Mouse (Mus musculus): ENCODE data around the gene Mtrr.

Mtrr gene

DNA sequence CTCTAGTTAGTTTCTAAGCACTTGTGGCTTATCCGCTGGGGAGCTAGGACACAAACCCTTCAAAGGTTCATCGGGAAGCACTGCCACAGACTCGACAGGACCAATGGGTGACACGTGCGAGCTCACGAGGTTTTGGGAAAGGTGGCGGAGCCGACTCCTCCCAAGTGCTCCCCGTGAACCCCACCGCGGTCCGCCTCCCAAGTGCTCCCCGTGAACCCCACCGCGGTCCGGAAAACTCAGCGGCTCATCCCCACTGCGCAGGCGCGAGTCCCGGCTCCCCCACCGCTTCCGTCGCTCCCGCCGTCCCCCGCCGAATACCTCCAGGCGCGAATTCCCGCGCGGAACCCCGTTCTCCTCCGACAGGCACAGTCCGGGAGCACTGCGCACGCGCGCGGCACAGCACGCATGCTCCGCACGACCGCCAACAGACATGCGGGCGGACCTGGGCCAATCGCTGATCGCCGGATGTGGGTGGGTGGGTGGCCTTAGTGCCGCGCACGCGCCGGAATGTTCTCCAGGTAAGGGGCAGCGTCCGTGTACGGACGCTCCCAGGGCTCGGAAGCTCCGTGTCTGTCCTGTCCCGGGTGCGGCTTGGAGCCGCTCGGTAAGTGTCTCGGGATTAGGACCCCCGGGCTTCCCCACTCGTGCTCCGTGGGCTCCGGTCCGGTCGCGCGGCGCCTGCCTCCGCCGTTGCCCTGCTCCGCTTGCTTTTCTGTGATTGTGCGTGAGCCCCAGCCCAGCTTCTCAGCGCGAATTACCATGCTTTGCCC, at the start of gene Mtrr, which contains the start of gene Fastkd3:
Gene Mtrr (minus strand): TSS at position 403 of the 770 bp plus-strand sequence.
Gene Fastkd3 (plus strand): TSS at position 488 of the 770 bp plus-strand sequence.
- DNase-seq (ENCODE audit: low spot score in 2 of 2), result peak; percentile 92 to 97

DNA sequence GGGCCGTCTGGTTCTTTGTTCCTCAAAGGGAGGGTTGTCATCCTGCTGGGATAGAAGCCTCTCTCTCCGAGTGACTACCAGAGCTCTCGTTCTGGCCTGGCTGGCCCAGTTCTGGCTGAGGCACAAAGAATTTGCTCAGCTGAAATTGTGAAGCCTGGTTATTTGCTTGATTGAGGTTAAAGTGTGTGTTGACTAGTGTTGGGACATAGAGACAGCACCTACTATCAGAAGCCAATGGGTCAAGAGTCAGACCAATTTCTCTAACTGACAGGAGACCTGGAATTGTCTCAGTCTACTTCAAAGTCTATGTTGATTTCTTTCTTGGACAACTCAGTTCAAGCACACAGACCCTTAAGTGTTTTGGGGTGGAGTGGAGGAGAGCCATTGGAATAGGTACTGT, 45.1 kb upstream of the Mtrr start:
- DNase-seq (ENCODE audit: low spot score in 2 of 2), result no peak

DNA sequence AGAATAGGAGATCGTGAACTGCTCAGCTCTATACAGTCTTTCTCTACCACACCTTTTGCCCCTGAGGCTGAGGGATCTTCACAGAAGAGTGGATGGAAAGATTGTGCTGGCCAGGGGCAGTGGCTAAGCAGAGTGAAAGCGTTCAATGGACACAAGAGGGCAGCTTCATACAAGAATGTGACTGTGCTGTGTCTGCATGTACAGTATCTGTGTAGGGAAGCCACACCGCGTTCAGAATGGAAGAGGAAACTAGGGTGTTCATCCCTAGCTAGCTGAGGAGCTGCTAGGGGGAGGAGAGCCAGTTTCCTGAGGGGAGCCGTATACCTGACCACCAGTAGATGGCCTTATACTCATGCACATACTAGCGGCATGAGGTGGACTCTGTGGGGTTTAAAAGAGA, 40.8 kb upstream of the Mtrr start:
- DNase-seq (ENCODE audit: low spot score in 2 of 2), result peak in 1 of 2 experiments; percentile 47

DNA sequence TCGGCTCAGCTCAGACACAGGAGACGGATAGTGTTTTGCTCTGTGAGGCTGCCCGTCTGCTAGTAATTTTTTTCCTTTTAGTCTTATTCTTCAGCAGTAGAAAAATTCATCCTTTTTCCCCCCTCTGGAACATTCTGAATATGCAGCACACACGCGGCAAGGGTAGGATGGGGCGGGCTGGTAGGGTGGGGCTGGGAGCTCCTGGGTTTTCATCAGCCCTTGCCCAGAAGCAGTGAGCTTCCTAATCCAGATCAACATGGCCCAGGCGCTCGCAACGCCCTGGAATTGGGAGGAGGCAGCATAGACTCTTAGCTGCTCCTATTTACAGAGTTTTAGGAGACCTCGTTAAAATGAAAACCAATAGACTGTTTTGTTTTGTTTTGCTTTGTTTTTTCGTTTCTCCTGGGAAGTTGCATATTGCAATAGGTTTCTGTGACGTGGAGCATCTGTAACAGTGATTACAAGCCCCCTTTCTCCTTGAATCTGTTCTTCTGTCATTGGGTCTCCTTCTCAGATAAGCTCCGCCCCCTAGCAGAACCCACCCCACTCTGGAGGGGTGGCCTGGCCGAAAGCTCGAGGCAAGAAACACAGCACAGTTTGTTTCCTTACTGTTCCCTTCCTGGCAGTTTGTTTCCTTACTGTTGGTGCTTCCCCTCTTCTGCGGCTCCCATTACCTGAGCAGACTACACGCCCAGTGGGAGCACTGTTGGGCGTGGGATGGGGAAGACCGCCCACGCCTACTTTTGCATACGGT, 25.9 kb upstream of the Mtrr start:
- no peak for DNase-seq (ENCODE audit: low spot score in 2 of 2)

DNA sequence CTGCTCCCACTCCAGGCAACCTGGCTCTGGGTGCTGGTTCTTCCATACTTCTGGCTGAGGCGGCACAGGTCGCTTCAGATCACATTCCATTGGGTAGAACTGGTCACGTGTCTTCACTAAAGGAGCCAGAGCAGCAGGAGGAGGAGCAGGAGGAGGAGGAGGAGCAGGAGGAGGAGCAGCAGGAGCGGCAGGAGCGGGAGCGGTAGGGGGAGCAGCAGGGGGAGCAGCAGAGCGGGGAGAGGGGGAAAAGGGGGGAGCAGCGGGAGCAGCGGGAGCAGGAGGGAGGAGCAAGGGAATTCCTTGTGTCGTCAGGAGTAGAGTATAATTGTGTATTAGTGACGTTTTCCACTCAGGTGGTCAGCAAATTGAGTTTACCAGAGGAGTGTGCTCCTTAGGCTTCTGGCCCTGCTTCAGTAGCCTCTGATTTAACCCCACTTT, 23.8 kb upstream of the Mtrr start:
- no peak for DNase-seq (ENCODE audit: low spot score in 2 of 2)

DNA sequence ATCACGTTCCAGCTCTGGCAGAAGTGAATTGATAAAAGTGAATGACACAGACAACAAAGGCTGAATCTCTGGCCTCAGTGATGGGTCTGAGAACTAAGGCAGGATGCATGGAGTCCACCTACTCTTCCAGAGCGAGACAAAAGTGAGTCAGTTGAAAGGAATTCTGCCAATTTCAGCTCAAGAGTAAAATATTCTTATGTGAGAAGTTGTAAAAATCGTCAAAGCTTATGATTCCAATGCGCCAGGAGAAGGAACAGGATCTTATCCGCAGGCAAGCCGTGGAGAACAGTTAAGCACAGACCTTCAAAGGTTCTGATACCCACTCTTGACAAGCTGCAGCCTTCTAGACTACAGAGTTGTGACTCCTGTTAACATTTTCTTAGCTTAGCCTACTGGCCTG, 21.1 kb upstream of the Mtrr start:
- DNase-seq (ENCODE audit: low spot score in 2 of 2), result no peak

DNA sequence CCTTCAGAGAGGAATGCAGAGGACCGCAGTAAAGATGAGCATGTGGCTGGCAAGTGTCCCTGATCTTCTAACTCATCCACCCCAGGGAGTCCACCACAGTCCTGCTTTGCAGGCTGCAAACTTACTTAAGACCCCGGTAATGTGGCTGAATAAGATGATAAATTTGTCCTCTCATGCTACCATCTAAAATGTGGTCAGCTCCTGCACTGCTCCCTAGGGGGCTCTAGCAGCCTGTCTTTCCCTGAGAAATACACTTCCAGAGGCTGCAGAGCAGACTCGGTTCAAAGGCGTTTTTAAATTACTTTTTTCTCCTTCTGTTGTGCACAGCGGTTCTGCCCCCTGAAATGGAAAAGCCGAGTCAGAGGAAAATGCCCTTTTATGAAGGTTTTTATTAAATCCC, 19.2 kb upstream of the Mtrr start:
- peak in 1 of 2 experiments; percentile 65 for DNase-seq (ENCODE audit: low spot score in 2 of 2)

DNA sequence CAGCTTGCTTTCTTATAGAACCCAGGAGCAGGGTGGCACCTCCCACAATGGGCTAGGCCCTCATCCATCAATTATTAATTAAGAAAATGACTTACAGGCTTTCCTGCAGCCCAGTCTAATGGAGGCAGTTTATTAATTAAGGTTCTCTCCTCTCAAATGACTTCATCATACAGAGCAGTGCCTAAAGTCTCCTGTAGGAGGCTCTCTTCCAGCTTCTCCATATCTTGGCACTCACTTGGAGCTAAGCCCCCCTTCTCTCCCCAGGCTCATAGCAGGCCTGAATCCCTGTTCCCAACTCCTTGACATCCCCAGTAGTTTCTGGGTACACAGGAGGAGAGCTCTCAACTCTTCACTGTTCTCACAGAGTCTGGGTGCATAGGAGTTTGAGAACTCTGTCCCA, 17.0 kb upstream of the Mtrr start:
- no peak for DNase-seq (ENCODE audit: low spot score in 2 of 2)

DNA sequence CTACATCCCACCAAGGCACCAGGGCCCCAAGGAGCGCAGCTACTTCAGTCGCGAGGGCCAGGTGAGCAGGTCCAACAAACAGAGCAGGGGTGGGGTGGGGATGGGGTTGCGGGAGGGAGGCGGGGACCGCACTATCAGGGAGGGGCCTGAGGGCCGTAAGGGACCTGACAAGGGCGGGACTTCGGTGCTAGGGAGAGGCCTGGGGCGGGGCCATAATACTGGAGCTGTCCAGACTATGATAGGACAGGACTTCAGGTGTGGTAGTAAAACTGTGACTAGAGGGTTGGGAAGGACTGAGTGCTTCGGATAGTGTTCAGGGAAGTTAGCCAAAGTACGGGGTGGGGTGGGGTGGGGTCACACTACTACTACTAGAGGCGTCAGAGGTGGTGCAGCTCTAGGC, 15.7 kb upstream of the Mtrr start:
- no peak for DNase-seq (ENCODE audit: low spot score in 2 of 2)

DNA sequence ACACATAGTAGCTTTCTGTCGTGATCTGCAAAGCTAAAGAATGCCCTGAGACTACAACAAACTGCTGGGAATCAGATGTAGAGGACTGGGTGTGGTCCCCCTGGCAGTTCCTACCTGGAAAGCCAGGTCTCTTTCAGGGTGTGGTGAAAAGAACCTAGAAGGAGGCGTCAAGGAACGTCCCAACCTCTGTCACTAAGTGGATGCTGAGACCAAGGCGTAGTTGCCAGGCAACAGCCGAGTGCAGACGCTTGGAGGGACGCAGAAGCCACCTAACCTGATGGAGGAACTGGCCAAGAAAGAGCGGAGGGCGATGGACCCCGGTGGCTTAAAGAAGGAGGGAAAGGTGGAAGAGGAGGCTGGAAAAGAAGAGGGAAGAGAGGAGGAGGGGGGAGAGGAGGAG, 15.2 kb upstream of the Mtrr start, which contains the start of gene 1700001L19Rik:
Gene 1700001L19Rik (plus strand): TSS at position 223 of the 400 bp plus-strand sequence.
- no peak for DNase-seq (ENCODE audit: low spot score in 2 of 2)

DNA sequence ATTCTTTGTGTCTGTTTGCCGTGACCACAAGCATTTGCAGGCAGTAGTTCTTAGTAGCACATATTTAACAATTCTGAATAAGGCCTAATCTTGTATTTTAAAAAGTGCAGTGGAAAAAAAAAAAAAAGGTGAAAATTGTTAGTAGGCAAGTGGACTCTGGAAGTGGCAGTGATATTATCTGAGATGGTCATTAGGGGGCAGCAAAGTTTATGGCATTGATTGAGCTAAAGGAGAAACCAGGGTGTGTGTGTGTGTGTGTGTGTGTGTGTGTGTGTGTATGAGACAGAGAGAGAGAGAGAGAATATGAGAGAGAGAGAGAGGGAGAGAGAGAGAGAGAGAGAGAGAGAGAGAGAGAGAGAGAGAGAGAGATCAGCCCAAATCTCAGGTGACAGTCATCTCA, 11.8 kb upstream of the Mtrr start:
- no peak for DNase-seq (ENCODE audit: low spot score in 2 of 2)

DNA sequence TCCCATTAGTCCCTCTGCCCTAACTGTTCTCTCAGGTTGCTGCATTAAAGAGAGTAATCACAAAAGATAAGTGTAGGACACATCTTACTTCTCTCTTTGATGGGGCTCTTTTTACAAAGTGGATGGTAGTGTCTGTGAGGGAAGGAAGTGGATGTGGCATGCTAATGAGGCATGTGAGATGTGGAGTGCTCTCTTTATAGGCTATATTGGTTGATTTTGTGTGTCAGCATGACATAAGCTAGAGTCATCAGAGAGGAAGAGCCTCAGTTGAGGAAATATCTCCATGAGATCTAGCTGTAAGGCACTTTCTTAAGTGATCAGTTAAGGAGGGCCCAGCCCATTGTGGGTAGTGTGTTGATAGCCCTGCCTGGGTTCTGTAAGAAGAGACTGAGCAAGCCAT, 6.4 kb upstream of the Mtrr start:
- DNase-seq (ENCODE audit: low spot score in 2 of 2), result no peak

DNA sequence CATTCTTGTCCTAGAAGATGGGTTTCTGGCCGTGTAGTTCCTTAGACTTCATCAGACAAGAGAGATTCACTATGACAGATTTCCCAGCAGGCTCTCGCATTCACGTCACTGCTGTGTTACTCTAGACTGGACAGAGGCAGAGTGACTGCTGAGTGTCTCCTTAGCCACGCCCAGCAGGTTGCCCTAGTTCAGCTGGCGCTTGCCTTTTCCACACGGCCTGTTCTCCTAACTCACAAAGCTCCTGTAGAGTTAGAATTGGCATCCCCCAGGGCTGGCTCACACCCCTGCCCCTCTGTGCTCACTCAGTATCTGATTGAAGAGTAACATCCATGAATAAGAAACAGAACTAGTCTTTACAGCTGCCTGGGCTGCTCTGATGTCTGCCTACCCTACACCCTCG, 3.5 kb upstream of the Mtrr start:
- no peak for DNase-seq (ENCODE audit: low spot score in 2 of 2)

DNA sequence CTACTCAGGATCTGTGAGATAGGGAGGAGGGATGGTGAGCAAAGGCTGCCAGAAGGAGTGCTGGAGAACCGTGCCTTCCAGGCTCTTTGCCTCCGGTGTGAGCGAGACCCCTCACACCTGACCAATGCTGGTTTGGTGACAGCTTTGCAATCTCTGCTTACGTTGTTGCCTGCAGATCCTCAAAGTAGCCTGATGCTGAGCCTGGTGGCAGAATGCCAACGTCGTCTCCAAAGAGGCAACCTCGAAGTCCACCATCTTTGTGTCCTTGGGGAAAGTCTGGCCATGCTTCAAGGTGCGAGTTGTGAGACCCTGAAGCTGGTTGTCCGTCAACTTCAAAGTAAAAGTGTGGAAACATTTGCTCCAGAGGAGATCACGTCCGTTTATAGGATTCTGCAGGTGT, 2.0 kb upstream of the Mtrr start:
- DNase-seq (ENCODE audit: low spot score in 2 of 2), result no peak

DNA sequence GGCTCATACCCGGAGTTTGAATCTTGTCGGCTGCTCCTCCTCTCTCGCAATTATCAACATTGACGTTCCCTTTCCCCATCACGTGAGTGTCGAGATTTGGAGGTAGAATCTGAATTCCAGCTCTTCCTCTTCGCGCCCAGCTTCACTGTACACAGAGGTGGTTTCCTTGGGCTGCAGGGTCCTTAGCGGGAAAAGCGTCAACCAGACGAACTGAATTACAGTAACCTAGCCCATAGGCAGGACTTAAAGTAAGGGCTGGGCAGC, 500 bp upstream of the Mtrr start:
- DNase-seq (ENCODE audit: low spot score in 2 of 2), result no peak

DNA sequence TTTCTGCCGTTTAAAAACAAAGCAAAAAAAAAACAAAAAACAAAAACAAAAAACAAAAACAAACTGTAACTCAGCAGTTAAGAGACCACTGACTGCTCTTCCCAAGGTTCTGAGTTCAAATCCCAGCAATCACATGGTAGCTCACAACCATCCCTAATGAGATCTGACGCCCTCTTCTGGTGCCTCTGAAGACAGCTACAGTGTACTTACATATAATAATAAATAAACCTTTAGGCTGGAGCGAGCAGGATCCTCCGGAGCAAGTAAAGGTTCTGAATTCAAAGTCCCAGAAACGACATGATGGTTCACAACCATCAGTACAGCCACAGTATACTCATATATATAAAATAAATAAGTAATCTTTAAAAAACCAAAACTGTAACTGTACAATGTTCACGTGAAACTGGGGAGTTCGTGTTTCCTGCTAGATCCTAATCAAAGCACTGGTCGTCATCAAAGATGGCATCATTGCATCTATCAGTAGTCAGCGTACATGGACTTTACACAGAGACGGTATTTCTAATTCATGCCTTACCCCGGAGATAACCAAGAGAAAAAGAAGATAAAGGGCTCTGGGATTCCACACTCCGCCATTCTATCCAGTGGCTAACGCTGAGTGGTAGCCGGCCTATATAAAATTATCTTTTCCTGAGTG, 736 bp downstream of the Mtrr start:
- DNase-seq (ENCODE audit: low spot score in 2 of 2), result no peak

DNA sequence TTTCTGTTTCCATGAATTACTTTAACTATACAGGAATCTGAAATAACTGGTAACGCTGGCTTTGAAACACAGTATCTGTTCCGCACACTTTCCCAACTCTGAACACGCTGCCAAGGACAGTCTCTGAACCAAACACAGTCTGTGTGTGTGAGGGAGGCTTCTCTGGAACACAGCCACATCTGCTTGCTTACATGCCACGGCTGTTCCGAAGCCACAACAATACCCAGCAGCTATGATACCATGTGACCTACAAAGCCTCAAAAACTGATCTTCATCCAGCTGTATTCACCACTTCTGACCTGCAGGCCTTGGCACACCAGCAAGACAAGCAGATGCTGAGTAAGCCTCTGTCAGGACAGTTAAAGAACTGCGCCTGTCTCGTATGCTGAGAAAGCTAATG, 4.0 kb downstream of the Mtrr start:
- DNase-seq (ENCODE audit: low spot score in 2 of 2), result peak in 1 of 2 experiments; percentile 66

DNA sequence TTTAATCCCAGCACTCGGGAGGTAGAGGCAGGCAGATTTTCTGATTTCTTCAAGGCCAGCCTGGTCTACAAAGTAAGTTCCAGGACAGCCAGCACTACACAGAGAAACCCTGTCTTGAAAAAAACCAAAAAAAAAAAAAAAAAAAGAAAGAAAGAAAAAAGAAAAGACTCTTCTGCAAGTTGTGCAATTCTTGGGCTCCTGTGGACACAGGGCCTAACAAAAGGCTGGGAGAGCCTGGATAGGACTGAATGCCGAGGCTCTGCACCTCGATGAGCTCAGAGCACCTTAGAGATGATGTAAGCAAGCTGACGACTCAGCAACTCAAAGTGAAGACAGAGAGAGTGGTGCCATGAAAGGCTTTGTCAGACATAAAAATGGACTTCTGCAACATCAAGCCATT, 7.6 kb downstream of the Mtrr start:
- no peak for DNase-seq (ENCODE audit: low spot score in 2 of 2)

DNA sequence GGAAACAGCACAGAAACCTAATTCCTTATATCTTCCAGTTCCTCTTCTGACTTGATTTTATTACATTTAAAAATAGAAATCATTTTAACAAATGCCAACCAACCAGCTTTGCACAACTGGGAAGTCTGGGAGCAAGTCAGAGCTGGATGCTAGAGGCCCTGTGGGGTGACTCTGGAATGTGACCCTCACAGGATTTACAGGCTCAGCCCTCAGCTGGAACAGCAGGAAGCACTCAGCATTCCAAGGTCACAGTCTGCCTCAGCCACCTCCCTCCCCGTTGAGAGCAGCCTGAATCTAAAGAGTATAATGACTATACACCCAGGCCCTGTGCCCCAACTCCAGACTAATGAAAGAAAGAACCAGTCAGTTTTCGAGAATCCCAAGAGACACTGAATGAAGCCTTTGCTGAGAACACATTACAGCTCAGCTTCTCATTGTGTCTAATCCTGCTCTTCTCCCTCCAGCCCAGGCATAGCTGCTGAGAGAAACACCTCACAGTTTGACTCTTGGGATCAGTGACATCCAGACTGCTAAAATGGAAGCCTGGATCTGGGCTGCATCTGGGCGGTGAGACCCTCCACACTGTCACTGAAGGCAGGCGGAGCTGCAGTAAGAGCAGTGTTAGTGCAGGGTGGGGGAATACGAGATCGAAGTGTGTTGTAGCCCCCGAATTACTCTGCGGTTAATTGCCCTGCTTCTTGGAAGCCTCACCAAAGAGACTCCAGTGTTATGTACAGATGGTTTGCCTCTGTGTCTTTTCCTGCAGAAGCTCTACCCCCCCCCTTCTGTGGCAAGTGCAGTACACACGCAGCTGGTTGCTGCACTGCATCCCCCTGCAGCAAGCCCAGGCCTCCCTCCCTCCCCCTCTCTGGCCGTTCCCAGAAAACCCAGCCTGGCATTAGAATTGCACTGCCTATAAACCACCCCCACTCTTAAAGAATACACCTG, 8.7 kb downstream of the Mtrr start:
- DNase-seq (ENCODE audit: low spot score in 2 of 2), result no peak

DNA sequence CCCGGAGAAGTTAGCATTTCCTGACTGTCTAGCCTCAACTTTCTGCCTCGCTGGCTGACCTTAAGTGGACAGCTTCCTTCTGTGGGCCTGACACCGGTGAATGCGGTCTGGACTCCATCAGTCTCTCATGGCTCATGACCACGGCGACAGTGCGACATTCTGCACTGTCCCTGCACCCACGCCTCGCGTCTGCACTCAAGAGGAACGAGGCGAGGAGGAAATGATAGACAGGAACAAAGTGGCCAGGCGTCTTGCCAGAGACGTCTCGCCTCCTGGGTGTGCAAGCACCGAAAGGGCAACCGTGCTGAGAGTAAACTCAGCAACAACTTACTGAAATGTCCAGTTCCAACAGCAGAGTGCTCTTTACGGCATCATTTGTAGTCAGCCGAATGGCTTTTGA, 9.7 kb downstream of the Mtrr start:
- no peak for DNase-seq (ENCODE audit: low spot score in 2 of 2)

DNA sequence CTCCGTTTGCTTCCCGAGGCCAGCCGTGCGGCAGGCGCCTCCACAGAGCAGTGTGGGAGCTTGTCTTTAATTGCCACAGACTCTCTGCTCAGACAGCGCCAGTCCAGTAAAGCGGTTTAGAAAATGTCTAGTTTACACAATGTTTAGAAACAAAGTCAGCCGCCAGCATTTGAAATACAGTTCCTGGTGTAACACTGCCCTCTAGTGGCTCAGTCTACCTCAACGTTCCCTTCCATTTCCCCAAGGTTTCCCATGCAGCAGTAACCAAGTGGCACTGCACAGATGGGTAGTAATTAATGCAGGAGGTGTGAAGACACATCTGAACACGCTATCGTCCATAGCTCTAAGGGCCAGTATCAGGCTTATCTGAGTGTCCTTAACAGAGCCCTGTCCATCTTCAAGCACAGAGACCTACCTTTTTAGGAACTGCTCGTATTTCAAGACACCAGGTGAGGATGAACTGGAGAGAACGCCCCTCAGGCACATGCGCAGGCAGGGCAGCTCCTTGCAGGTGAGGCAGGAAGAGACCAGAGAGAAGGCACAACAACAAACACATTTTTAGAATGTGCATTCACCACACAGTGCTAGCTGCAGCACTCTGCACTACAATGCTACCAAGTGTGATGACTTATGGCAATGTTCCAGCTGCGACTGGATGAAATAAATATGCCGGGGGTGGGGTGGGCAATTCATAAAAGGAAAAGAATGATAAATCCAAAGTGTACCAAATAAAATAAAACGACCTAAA, 12.2 kb downstream of the Mtrr start:
- DNase-seq (ENCODE audit: low spot score in 2 of 2), result peak in 1 of 2 experiments; percentile 87

All from left cerebral cortex, adult 9 months (tissue).